In the genomic region with DNA sequence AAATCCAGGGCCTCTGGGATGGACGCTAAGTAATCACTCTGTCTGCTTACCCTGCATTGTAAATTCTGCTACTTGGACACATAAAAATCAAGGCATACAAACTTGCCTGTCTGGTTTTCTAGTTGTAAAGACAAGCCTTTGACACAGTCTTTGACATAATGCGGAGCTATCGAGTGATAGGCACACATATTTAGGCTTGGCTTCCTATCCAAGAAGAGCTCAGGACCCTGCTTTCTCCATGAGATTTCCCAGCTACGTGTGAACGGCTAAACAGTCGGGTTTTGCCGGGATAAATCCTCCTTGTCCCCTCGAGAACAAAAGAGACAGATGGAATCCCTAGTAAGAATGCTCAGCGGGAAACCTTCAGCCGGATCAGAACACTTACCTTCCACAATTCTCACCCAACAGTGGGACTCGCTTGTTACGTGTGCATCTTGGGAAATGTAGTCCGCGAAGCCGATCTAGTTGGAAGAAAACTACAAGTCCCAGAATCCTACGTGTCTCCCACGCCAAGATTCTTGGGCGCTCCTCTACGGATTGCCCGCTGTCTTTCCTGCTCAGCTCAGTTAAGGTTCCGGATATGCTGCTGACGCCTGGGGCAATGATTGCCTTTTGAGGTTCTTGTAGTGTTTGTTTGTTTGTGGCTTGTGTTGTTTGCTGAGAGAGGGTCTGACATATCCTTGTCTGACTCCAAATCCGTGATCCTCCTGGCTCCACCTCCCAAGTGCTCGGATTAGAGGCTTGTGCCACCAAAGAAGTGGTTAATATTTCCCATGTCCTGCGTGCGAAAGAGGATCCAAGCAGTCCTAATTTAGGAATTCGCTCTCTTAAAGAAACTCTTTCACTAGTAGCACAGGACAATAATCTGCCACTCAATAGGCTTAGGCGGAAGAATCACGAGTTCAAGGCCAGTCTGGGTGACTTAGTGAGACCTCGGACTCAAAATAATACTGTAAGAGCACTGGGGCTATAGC, we compare ENCODE assay signal across 7 mouse cellular contexts. TPM values are rescaled to one million over a fixed set of nuclear protein-coding genes. Genes with fewer than 3 reads are reported as not detected.
DNase-seq lines count a peak whose midpoint lies in the region; ATAC-seq and TF ChIP-seq lines count a peak whose summit lies in the region.

A gene (minus strand): TSS at position 779 of the 974 bp plus-strand sequence.

- H3K9ac ChIP-seq in hindbrain, postnatal 0 days (replicated peaks; ENCODE audit: low read length): peak within 1 kb of the TSS; percentile 57

- DNase-seq in adipocyte (ENCODE audit: low spot score): peak; percentile 97
- DNase-seq in gastrocnemius, adult 2 months: peak; percentile 82
- peak; percentile 98 for DNase-seq in hindbrain, postnatal 0 days (ENCODE audit: low spot score)
- DNase-seq in left cerebral cortex, adult 2 months (ENCODE audit: extremely low spot score in 1 of 2, low spot score in 2 of 2): peak; percentile 74 to 83
- peak; percentile 85 to 94 for DNase-seq in right cerebral cortex, postnatal 36 days (ENCODE audit: low spot score in 2 of 2)

- no peak for TF ChIP-seq CTCF in gastrocnemius, adult 2 months (IDR thresholded peaks at IDR 0.05)
- TF ChIP-seq CTCF in hindbrain, postnatal 0 days (IDR thresholded peaks at IDR 0.05; ENCODE audit: low read depth): no peak
- TF ChIP-seq CTCF in left cerebral cortex, adult 2 months (IDR thresholded peaks at IDR 0.05): no peak

- H3K4me1 ChIP-seq in hindbrain, postnatal 0 days (ENCODE audit: insufficient read depth, low read length): peaks cover 11% of the 10 kb centered on the region; the same call in 1 of the 2 replicates

- H3K27ac ChIP-seq in gastrocnemius, adult 2 months: peak within 1 kb of the TSS; percentile 91
- peak within 1 kb of the TSS; percentile 80 for H3K27ac ChIP-seq in hindbrain, postnatal 0 days
- H3K27ac ChIP-seq in left cerebral cortex, adult 2 months: peak within 1 kb of the TSS; percentile 94

- intact Hi-C loops in gastrocnemius, adult 2 months (cut with DNase I): no loop called here
- intact Hi-C loops in left cerebral cortex, adult 2 months (cut with DNase I): no loop called here

- H3K36me3 ChIP-seq in hindbrain, postnatal 0 days (ENCODE audit: insufficient read depth, low read length): no peaks in the 10 kb centered on the region; the same call in 1 of the 2 replicates

- H3K27me3 ChIP-seq in hindbrain, postnatal 0 days (ENCODE audit: insufficient read depth, low read length): no peaks in the 10 kb centered on the region

- 6% methylated on average over 30 of the region's 30 CpGs for WGBS in hindbrain, postnatal 0 days

- no peaks in the 10 kb centered on the region for H3K9me3 ChIP-seq in hindbrain, postnatal 0 days (ENCODE audit: low read length)

- peak; percentile 95 for ATAC-seq in common myeloid progenitor, adult 5-6 weeks (replicated peaks; ENCODE audit: low read depth, poor library complexity, severe bottlenecking)
- ATAC-seq in hindbrain, postnatal 0 days: peak; percentile 91
- ATAC-seq in megakaryocyte, adult 5-6 weeks (ENCODE audit: poor library complexity, severe bottlenecking): peak; percentile 96

- peak within 1 kb of the TSS; percentile 74 for H3K4me2 ChIP-seq in hindbrain, postnatal 0 days (ENCODE audit: low read depth, low read length)

- peak within 1 kb of the TSS; percentile 77 for H3K4me3 ChIP-seq in gastrocnemius, adult 2 months
- peak within 1 kb of the TSS; percentile 41 for H3K4me3 ChIP-seq in hindbrain, postnatal 0 days (ENCODE audit: low read length)
- H3K4me3 ChIP-seq in left cerebral cortex, adult 2 months: peak within 1 kb of the TSS; percentile 56

RNA-seq across cellular contexts. Expression of the gene that starts here (rescaled TPM):
- total RNA-seq in common myeloid progenitor, adult 5-6 weeks (2017): 3.6 and 14.3 TPM in 2 replicates
- 10 to 100 TPM; 10.9 to 17.3 TPM for total RNA-seq in gastrocnemius, adult 2 months (2021)
- 25.8 and 33.7 TPM in 2 replicates for total RNA-seq in hindbrain, postnatal 0 days (2014; rRNA removed)
- 20.2 and 21.8 TPM in 2 replicates for polyA plus RNA-seq in hindbrain, postnatal 0 days (2015; fragmentation: Nextera tagmentation; extraction: Ambion mirVana)
- 10 to 100 TPM; 40.7 to 43.5 TPM for total RNA-seq in left cerebral cortex, adult 2 months (2021)
- total RNA-seq in megakaryocyte, adult 5-6 weeks (2015): 3.6 and 5.4 TPM in 2 replicates
- 2.0 and 3.3 TPM in 2 replicates for total RNA-seq in megakaryocyte, adult 5-6 weeks (2017)

Comparison
In these comparisons a context has a peak if more than half of its experiments do, and no peak if none do; other contexts are left out.
1. Peak in every context shown above with its lines: DNase-seq, ATAC-seq, H3K4me3 ChIP-seq and H3K27ac ChIP-seq.